Mouse (Mus musculus) C2C12 (cell line): ENCODE results near the gene Lhb.

ENCODE experiments used
- CTCF ChIP-seq: IDR thresholded peaks from one replicate; pipeline ENCODE4 v1.5.1; 2011; ENCODE audit not compliant: control insufficient read depth, insufficient read depth, insufficient read length
- MAX ChIP-seq: IDR thresholded peaks from one replicate; pipeline ENCODE4 v1.6.1; 2011; ENCODE audit warnings: mild to moderate bottlenecking, control low read depth

DNA sequence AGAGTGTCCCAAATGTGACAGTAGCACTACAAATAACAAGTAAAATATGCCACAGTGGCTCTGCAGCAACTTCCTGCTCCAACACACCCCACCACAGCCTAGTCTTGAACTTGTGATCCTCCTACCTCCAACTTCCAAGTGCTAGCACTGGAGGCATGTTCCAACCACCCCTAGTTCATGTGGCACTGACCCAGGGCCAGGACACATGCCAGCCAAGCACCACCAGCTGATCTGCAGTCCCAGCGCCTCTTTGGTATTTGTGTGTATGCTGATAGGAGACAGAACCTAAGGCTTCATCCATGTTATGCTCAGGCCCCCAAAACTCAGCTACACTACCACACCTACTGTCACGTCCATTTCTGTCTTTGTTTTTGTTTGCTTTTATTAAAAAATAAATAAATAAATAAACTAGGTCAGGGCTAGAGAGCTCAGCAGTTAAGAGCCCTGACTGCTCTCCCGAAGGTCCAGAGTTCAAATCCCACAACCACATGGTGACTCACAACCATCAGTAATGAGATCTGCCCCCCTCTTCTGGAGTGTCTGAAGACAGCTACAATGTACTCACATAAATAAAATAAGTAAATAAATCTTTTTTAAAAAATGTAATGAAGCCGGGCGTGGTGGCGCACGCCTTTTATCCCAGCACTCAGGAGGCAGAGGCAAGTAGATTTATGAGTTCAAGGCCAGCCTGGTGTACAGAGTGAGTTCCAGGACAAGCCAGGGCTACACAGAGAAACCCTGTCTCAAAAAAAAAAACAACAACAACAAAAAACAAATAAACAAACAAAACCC, 43.6 kb downstream of the Lhb start:
- TF ChIP-seq CTCF = no peak
- no peak for TF ChIP-seq MAX
